Mouse (Mus musculus) heart, embryonic 15.5 days (tissue): ENCODE results near the gene Dact2. TPM values are rescaled to one million over a fixed set of nuclear protein-coding genes. Genes with fewer than 3 reads are reported as not detected.

Experiments used
- ATAC-seq: fragments of 200-750 bp; cut with Nextera tagmentation; replicated peaks from 2 replicates; pipeline ENCODE4 v1.8.0; 2017; ENCODE audit warnings: low read depth, moderate TSS enrichment; ENCODE audit not compliant: insufficient number of reproducible peaks, insufficient read depth, low FRiP score
- H3K27ac ChIP-seq: fragments of 300-500 bp; sonication (generic); 2 replicates; pipeline ENCODE4 v1.5.1; 2015; ENCODE audit warnings: mild to moderate bottlenecking, inconsistent platforms
- H3K27me3 ChIP-seq: fragments of 300-500 bp; sonication (generic); 2 replicates; pipeline ENCODE4 v1.6.1; 2015; ENCODE audit warnings: inconsistent platforms
- H3K36me3 ChIP-seq: fragments of 300-500 bp; sonication (generic); 2 replicates; pipeline ENCODE4 v1.6.1; 2015; ENCODE audit warnings: mild to moderate bottlenecking, inconsistent platforms
- H3K4me1 ChIP-seq: fragments of 300-500 bp; sonication (generic); replicated peaks from 2 replicates; pipeline ENCODE4 v1.6.1; 2015; ENCODE audit warnings: inconsistent platforms
- H3K4me2 ChIP-seq: fragments of 300-500 bp; sonication (generic); 2 replicates; pipeline ENCODE4 v1.6.1; 2015; ENCODE audit warnings: inconsistent platforms, mild to moderate bottlenecking, moderate library complexity
- H3K4me3 ChIP-seq: fragments of 300-500 bp; sonication (generic); 2 replicates; pipeline ENCODE4 v1.5.1; 2015; ENCODE audit warnings: mild to moderate bottlenecking, inconsistent platforms
- H3K9ac ChIP-seq: fragments of 300-500 bp; sonication (generic); 2 replicates; pipeline ENCODE4 v1.6.1; 2015; ENCODE audit warnings: mild to moderate bottlenecking, inconsistent platforms
- H3K9me3 ChIP-seq: fragments of 300-500 bp; sonication (generic); replicated peaks from 2 replicates; pipeline ENCODE4 v1.6.1; 2016; ENCODE audit warnings: inconsistent platforms
- WGBS: fragments of 180-500 bp; shearing (Covaris S2); methylation state at CpG from one replicate; pipeline ENCODE4 v1.1.7; 2015; ENCODE audit warnings: mixed read lengths; 5-methylcytosine and 5-hydroxymethylcytosine counted together
- polyA plus RNA-seq: library from polyadenylated mRNA; unstranded; fragments of >200 nt; fragmentation: Nextera tagmentation; extraction: Ambion mirVana; gene quantifications from 2 replicates; pipeline ENCODE4 v1.2.1, GENCODE M21; 2015

Gene Dact2
- 1.5 and 6.1 TPM in 2 replicates for polyA plus RNA-seq

- H3K27ac ChIP-seq, result peak within 1 kb of the TSS; percentile 63
- no peaks in the 10 kb centered on the region for H3K9me3 ChIP-seq
- 34% methylated on average over 13 of the region's 13 CpGs for whole genome bisulfite sequencing
- H3K4me3 ChIP-seq, result peak within 1 kb of the TSS; percentile 74
- peak within 1 kb of the TSS; percentile 97 for H3K4me2 ChIP-seq
- peaks cover 77% of the 10 kb centered on the region for H3K27me3 ChIP-seq
- peak within 1 kb of the TSS; percentile 72 for H3K9ac ChIP-seq
- H3K4me1 ChIP-seq, result peaks cover 30% of the 10 kb centered on the region
- no peaks in the 10 kb centered on the region for H3K36me3 ChIP-seq
- ATAC-seq, result 0 out of 2 replicates have a peak, but pooled peaks have one; percentile 26
Observed at GRCm38 (mm10) chr17:14204061-14204460, at the start of gene Dact2. TSS of gene Dact2 (minus strand) at chr17:14204304.

- peaks cover 23% of the 10 kb centered on the region for H3K27me3 ChIP-seq
- H3K9me3 ChIP-seq, result no peaks in the 10 kb centered on the region
- no peak overlapping the region for H3K9ac ChIP-seq
- 65% methylated on average over 7 of the region's 7 CpGs for WGBS
- no peak overlapping the region for H3K27ac ChIP-seq
- no peak overlapping the region for H3K4me3 ChIP-seq
- H3K4me2 ChIP-seq, result no peak overlapping the region
- H3K36me3 ChIP-seq, result no peaks in the 10 kb centered on the region
- no peak for ATAC-seq
- H3K4me1 ChIP-seq, result peaks cover 13% of the 10 kb centered on the region; the same call in 1 of the 2 replicates
Observed at GRCm38 (mm10) chr17:14252456-14252855, 48.4 kb upstream of the Dact2 start.

DNA sequence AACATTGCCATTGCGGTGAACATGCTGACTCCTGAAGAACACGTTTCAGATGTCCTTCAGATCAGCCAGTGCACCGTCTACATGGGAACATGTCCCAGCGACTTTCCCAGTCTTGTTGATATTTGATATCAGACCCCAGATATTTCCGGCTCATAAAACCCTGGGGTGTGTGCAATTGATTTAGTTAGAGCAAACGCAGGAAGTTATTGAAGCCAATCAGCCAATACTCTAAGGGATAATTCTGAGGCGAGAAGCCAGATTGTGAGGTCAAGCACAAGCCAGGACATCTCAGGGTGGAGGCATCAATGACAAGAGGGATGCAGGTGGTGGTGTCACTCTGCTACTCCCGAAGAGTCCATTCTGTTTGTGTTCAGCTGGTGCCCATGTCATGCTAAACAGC, 46.3 kb upstream of the Dact2 start:
- Histone ChIP-seq H3K4me1 (peaks cover 13% of the 10 kb centered on the region; the same call in 1 of the 2 replicates), H3K4me3 (no peak overlapping the region), H3K9me3 (no peaks in the 10 kb centered on the region), H3K27ac (no peak overlapping the region), H3K4me2 (no peak overlapping the region), H3K27me3 (peaks cover 31% of the 10 kb centered on the region), H3K36me3 (no peaks in the 10 kb centered on the region), H3K9ac (no peak overlapping the region)
- no peak for ATAC-seq
- 77% methylated on average over 8 of the region's 8 CpGs for WGBS

- no peak for ATAC-seq
- Histone ChIP-seq H3K4me1 (peaks cover 13% of the 10 kb centered on the region; the same call in 1 of the 2 replicates), H3K27me3 (peaks cover 31% of the 10 kb centered on the region), H3K27ac (no peak overlapping the region), H3K36me3 (no peaks in the 10 kb centered on the region), H3K9ac (no peak overlapping the region), H3K4me3 (no peak overlapping the region), H3K4me2 (no peak overlapping the region), H3K9me3 (no peaks in the 10 kb centered on the region)
- 20% methylated on average over 4 of the region's 4 CpGs for WGBS
Observed at GRCm38 (mm10) chr17:14249595-14249994, 45.5 kb upstream of the Dact2 start.

DNA sequence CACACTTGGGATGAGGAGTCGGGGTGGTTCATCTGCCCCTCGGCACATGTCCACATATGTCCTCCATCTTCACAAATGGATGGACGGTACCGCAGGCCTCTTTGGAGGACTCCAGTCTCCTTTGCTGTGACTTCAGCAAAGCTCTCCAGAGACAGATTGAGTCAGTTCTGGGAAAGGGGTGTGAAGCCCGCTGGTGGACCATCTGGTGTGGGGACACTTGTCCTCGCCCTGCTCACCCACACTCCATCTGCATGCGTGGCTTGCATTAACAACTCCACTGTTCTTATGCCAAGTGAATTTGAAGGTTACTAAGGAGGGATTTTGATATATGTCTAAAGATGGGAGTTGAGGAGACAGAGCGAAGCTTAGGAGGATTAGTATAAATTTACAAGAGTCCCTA, 43.8 kb upstream of the Dact2 start:
- H3K4me1 ChIP-seq, result peaks cover 4% of the 10 kb centered on the region; the same call in 1 of the 2 replicates
- H3K9ac ChIP-seq, result no peak overlapping the region
- H3K36me3 ChIP-seq, result no peaks in the 10 kb centered on the region
- H3K4me3 ChIP-seq, result no peak overlapping the region
- H3K27me3 ChIP-seq, result peaks cover 38% of the 10 kb centered on the region
- WGBS, result 85% methylated on average over 8 of the region's 8 CpGs
- H3K4me2 ChIP-seq, result no peak overlapping the region
- ATAC-seq, result no peak
- H3K9me3 ChIP-seq, result no peaks in the 10 kb centered on the region
- H3K27ac ChIP-seq, result no peak overlapping the region

DNA sequence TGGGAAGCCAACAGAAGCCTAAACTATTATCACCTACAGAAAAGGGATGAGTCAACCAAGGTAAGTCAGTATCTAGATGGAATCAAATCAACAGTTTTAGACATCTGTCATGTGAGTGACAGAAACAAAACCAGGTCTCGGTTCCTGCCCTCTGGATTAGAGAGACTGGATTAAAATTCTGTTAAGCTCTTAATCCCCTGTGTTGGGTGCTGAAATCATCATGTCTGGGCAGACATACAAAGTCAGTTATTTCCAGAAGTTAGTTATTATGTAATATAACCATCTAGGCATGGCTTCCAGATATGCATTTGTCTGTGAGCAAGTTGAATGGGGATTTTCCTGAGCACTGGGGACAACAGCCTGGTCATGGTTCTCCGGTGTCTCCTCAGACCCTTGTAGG, 42.2 kb upstream of the Dact2 start:
- no peak overlapping the region for H3K4me2 ChIP-seq
- no peak overlapping the region for H3K9ac ChIP-seq
- no peak for ATAC-seq
- no peaks in the 10 kb centered on the region for H3K9me3 ChIP-seq
- WGBS, result 86% methylated on average over 2 of the region's 2 CpGs
- H3K27ac ChIP-seq, result no peak overlapping the region
- peaks cover 48% of the 10 kb centered on the region for H3K27me3 ChIP-seq
- no peaks in the 10 kb centered on the region for H3K36me3 ChIP-seq
- H3K4me1 ChIP-seq, result peaks cover 4% of the 10 kb centered on the region; the same call in 1 of the 2 replicates
- no peak overlapping the region for H3K4me3 ChIP-seq

DNA sequence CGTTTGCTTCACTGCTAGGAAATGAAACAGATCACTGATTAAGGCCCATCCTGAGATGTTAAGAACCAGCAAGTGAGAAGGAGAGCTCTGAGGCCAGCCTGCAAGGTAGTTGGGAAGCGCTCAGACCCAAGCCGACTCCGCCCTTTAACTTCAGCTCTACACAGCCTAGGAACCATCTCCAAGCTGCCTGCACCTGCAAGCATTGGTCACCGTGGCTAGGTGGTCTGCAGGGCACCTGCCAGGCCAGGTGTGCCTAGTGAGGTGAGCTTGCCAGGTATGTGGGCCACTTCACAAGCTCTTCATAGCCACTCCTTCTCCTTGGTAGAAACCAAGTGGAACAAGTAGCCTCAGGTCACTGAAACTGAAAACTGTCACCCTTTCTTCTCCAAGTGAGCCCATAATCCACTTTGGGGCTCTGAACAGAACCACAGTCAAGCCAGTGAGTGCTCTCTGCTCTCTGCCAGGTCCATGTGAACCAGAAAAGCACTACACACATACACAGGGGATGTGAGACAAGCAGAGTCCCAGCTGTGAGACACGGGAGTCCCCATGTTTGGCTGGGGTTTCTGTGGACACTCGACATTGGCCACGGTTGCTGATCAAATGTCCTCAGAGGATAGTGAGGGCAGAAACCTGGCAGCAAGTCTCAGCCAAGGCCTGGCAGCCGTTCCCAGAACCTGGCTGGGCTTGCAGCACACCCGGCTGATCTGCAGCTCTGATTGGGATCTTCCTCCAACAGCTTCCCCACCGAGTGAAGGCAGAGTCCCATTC, 40.3 kb upstream of the Dact2 start:
- no peaks in the 10 kb centered on the region for H3K36me3 ChIP-seq
- no peak for ATAC-seq
- H3K4me1 ChIP-seq, result no peaks in the 10 kb centered on the region
- H3K9me3 ChIP-seq, result no peaks in the 10 kb centered on the region
- H3K4me2 ChIP-seq, result no peak overlapping the region
- no peak overlapping the region for H3K9ac ChIP-seq
- 55% methylated on average over 11 of the region's 11 CpGs for WGBS
- H3K27me3 ChIP-seq, result peaks cover 50% of the 10 kb centered on the region
- H3K27ac ChIP-seq, result no peak overlapping the region
- H3K4me3 ChIP-seq, result no peak overlapping the region

- Histone ChIP-seq H3K4me2 (no peak overlapping the region), H3K9me3 (no peaks in the 10 kb centered on the region), H3K9ac (no peak overlapping the region), H3K4me3 (no peak overlapping the region), H3K4me1 (no peaks in the 10 kb centered on the region), H3K27ac (no peak overlapping the region), H3K27me3 (peaks cover 44% of the 10 kb centered on the region), H3K36me3 (no peaks in the 10 kb centered on the region)
- ATAC-seq, result no peak
- WGBS, result 78% methylated on average over 8 of the region's 8 CpGs
Observed at GRCm38 (mm10) chr17:14242634-14243033, 38.5 kb upstream of the Dact2 start.

GRCm38 (mm10) chr17:14239960-14240359, 35.9 kb upstream of the Dact2 start:
- 64% methylated on average over 10 of the region's 10 CpGs for WGBS
- ATAC-seq, result no peak
- H3K27ac ChIP-seq, result no peak overlapping the region

DNA sequence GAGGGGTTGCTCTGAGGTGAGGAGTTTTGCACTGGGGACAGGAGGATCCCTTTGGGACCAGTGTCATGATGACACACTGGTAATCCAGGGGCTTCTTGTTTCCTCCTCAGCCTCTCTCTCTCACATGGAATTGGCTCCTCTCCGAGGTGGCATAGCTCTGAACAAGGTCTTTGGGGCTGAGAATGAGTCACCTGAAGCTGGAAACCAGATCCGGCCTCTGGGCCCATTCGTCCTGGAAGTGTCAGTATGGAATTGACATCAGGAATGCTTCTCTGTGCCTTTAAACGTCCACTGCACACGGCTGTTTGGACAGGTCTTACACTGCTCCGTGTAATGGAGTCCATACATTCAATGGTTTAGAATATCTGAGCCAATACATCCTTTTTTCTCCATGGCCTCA, 33.0 kb upstream of the Dact2 start:
- Histone ChIP-seq H3K27me3 (peaks cover 73% of the 10 kb centered on the region), H3K9me3 (no peaks in the 10 kb centered on the region), H3K9ac (no peak overlapping the region), H3K36me3 (no peaks in the 10 kb centered on the region), H3K4me2 (no peak overlapping the region), H3K4me1 (no peaks in the 10 kb centered on the region), H3K4me3 (no peak overlapping the region), H3K27ac (no peak overlapping the region)
- no peak for ATAC-seq
- 51% methylated on average over 6 of the region's 6 CpGs for WGBS

More at GRCm38 (mm10) chr17:14239960-14240359, 35.9 kb upstream of the Dact2 start:
- Histone ChIP-seq H3K4me1 (no peaks in the 10 kb centered on the region), H3K4me2 (no peak overlapping the region), H3K9me3 (no peaks in the 10 kb centered on the region), H3K36me3 (no peaks in the 10 kb centered on the region), H3K27me3 (peaks cover 57% of the 10 kb centered on the region), H3K9ac (no peak overlapping the region), H3K4me3 (no peak overlapping the region)

- peaks cover 7% of the 10 kb centered on the region for H3K4me1 ChIP-seq
- no peaks in the 10 kb centered on the region for H3K9me3 ChIP-seq
- H3K9ac ChIP-seq, result no peak overlapping the region
- H3K36me3 ChIP-seq, result no peaks in the 10 kb centered on the region
- ATAC-seq, result no peak
- H3K4me2 ChIP-seq, result no peak overlapping the region
- WGBS, result 64% methylated on average over 12 of the region's 12 CpGs
- H3K27ac ChIP-seq, result no peak overlapping the region
- H3K4me3 ChIP-seq, result no peak overlapping the region
- H3K27me3 ChIP-seq, result peaks cover 79% of the 10 kb centered on the region
Observed at GRCm38 (mm10) chr17:14234774-14235389, 30.8 kb upstream of the Dact2 start.
